Mouse (Mus musculus) cerebellum, postnatal 4 days (tissue): Measurements from ENCODE around the gene Mroh7.
A peak's percentile ranks its signal among the peaks of the same experiment; 100 is the strongest.

Experiments
- DNase-seq, 2 experiments: peaks; one replicate each; pipeline ENCODE4 v3.0.0; 2022; ENCODE audit warnings: low spot score in 2 of 2, mixed read lengths in 1 of 2

The Mroh7 gene

DNA sequence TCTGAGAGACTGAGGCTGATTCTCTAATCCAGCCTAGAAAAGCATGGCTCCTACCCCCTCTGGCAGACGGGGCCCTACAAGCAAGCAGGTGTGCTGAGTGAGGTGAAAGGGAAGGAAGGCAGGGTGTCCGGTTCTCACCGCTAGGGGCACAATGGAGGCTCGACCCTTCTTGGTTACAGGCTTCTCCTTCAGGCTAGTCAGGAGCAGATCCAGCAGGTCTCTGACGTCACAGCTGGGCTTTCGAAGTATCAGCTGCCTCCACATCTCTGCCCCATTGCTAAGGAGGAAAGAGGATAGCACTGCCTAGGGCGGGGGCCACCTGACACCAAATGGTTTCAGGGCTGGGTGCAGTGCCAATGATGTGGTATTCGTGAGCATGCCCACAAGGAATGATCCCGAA is 30.7 kb downstream of the Mroh7 start:
- no peak for DNase-seq

DNA sequence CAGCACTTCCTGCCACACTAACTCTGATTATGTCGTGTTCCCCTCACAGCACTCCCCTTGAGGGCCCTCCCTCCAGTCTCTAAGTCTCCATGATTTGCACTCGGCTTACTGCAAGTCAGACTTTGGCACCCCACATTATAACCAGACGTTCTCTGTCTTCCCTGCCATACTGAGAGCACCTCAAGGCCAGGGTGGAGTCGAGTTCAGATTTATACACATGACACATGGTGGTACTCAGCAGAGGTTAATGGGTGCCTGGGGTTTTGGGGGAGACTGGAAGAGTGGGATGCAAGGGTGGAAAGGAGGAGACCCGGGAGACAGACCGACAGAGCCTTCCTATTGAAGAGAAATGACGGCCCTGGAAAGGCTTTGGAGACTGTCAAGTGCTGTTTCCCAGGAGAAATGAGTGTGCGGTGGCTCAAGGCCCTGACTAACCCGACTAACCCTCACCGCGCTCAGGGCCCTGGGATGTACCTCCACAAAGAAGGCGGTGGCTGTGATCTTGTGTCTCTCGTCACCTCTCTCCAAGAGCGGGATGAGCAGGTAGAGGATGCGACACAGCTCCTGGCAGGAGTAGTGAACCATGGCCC is 36.8 kb downstream of the Mroh7 start:
- no peak for DNase-seq

DNA sequence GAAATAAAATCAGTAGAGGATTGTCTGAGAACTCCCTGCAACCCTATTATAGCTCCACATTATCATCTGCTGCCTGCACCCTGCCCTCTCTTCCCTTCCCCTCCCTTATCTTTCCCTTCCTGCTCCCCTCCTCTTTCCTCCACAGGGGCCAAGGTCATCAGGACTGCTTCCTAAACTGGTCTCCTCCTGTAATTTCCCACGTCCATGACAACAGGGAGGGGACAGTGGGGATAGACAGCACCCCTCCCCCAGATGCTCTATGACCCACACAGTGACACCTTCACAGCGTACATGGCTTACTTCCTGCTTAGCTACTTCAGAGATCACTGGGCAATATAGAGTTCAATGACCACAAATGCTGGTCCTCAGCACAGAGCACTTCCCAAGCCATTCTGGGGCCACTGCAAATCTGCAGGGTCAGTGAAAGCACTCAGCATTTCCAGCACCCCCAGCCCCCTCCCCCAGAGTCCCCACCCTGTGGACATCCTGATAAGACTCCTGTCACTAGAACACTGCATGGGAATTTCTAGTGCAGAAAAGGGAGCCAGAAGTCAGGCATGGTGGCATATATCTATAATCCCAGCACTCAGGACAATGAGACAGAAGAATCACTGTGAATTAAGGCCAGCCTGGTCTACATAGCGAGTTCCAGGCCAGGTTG is 42.0 kb downstream of the Mroh7 start:
- DNase-seq, result no peak

DNA sequence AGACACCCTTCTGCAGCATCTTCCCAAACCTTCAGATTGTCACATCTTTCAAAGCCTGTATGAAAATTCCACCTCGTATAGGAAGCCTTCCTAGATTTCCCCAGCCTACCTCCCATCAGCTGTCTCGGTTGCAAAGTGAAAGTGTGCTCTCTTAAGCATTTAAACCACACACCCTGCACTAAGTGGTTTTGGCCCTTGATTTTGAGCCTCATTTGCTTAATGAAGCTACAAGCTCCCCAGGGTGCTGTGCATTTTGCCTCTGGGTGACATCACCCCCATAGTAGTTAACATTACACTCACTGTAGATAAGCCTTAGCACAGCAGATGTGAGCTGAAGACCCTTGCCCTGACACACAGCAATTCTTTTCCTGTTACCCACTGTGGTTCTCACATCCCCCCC is 49.8 kb downstream of the Mroh7 start:
- DNase-seq, result no peak

DNA sequence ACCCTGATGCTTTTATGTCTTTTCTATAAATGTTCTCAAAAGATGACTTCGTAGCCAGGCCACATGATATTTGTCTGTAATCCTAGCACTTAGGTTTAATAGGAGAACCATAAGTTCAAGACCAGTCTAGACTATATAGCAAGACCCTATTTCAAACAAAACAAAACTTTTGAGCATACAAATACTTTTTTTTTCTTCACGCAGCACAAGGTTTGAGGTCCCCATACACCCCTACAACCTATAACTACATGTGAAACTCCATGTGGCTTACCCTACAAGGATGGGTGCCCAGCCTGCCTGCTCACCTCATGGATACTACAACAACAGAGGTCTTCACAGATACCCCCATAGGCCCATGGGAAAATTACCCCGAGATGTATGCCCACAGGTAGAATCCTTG is 51.6 kb downstream of the Mroh7 start:
- DNase-seq, result no peak

DNA sequence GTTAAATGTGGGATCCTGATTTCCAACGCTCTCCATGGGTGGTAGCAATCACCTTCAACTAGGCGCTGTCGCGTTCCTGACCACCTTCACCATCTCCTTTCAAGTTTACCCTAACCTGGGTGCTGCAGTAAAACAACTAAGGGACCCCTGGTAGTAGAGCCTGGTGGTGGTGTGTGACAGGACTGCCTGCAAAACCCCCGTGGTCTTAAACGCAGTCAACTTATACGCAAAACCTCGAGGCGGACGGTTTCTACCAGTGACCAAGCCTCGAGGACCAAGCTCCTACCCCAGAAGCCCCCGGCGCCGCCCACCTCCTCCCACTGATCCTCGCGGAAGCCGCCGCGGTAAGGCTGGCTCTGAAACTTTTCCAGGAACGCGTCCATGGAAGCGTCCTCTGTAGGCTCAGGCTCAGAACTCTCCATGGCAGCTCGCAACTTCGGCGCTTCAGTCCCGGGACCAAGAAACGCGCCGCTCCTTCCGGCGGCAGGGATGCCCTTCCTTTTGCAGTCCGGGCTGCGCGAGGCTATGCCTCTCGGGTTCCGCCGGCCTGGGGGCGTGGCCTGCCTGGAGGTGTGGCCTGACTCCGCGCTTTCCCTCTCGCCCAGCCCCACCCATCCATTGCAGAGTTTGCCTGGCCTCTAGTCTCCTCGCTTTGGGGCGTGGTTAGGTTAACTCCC is 52.1 kb downstream of the Mroh7 start, which contains the start of gene Ttc4:
Gene Ttc4 (minus strand): TSS at position 503 of the 677 bp plus-strand sequence.
- peak; percentile 79 to 90 for DNase-seq

DNA sequence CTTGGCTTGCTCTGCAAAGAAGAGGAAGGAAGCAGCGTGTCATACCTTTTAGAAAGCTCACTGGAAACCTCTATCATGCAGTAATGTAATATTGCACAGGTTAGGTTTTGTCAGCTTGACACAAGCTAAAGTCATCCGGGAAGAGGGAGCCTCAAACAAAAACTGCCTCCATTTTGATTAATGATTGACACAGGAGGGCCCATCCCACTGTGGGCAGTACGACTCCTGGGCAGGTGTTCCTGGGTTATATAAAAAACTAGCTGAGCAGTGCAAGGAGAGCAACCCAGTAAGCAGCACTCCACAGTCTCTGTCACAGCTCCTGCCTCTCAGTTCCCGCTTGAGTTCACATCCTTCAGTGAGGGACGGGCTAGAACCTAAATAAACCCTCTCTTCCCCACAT is 54.0 kb downstream of the Mroh7 start:
- DNase-seq, result no peak

DNA sequence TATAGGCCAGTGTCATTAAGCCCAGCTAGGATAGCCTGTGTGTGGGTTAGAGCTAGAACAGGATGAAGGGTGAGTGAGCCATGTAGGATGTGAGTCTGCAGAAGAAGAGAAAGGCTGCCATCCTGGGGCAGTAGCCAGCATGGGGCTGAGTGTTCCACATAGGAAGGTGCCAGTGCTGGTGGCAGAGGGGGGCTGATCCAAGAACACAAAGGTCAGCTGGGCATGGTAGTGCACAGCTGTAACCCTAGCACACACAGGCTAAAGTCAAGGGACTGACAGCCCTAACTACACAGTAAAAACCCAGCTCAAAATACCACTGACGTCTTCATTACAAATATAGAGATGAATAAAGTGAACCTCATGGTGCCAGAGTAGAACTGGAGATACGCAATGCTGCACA is 64.2 kb downstream of the Mroh7 start:
- no peak for DNase-seq

DNA sequence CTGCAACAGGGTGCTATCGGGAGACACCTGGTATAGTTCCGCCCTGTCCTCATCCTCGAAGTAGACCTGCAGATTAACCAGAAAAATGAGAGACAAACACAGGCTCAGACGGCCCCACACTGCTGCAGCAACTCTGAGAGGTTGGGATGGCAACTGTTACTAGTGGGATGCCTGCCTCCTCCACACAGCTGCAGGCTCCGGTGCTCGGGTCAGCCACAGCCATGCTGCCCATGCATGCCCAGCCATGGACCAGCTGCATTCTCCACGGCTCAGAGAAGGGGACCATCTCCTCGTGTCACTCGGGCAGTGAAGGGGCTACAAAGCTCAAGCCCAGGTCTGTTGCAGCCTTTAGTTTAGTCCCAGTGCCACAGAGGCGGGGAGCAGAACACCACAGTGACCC is 65.1 kb downstream of the Mroh7 start:
- no peak for DNase-seq

DNA sequence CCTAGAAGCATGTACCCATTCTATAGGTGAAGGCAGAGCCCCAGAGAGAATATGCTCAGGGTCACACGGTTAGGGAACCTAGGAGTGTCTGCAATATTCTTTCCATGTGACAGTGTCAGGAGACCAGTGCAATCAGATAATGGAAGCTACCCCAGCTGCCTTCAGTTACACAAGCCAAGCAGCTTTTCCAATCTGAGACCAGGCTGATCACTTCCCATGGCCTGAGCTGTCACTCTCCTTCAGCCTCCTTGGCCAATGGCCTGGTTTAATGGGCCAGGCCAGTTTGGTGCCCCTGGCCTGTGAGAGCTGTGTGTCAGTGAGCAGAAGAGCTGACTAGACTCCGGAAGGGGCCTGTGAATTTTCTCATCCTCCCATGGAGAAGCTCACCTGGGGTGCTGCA is 65.5 kb downstream of the Mroh7 start:
- no peak for DNase-seq

DNA sequence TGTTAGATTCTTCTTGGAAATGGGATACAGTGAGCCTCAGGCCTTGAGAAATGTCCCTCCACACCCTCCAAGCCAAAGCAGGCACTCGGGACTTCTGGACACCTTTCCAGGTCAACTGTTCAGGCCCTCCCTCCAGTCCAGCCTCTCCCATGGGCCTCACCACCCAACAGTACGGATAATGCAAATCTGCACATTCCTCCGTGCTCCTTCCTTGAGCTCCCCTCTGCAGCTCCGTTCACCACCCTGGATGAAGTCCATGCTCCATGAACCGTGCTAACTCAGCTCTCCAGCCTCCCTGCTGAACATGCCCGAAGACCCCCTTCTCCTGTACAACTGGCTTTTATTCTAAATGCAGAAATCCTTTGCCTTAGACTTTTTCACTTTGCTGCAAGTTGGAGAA is 66.0 kb downstream of the Mroh7 start:
- no peak for DNase-seq

DNA sequence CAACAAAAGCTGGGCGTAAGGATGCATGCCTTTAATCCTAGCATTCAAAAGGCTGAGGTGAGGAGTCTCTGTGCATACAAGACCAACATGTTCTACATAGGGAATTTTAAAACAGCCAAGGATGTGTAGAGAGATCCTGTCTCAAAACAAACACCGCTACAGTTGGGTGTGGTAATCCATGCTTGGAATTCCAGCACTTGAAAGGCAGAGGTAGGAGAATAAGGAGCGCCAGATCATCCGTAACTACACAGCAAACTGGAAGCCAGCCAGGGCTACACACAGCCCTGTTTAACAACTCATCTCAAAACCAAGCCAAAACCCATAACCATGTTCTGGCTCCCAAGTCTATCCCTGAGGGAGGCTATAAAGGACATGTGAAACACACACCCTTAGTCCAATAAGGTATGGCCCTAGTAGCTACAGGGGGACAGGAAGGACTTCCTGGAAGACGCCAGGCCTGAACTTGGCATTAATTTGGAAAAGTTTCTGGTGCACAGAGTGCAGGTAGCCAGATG is 66.7 kb downstream of the Mroh7 start:
- no peak for DNase-seq

DNA sequence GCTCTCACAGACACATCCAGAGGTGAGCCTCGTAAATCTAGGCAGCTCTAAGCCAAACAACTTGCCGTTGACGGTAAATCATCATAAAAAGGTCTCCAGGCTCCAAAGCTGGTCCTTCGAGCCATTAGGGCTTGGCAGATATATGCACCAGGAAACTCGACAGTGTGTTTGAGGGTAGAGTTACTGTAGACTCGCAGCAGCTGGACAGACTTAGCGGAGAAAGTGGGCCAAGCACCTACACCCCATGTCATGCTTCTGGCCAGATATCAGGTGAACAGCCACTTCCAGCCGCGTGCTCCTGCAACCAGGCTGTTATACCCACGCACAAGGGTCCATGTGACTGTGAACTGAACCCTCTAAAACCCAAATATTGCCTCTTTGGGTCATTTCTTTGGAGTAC is 75.0 kb downstream of the Mroh7 start:
- DNase-seq, result no peak

DNA sequence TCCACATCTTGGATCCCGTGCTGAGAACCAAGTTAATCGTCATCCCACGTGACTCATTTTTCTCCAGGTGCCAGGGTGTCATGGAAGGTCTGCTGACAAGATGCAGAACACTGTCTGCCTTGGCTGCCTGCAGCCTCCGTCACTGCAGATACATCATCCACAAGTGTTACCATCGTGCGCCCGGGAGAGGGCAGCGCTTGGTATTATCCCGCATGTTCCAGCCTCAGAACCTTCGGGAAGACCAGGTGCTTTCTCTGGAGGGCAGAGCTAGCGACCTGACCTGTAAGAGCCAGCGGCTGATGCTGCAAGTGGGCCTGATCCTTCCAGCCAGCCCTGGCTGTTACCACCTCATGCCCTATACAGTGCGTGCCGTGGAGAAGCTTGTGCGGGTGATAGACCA is 77.7 kb downstream of the Mroh7 start:
- DNase-seq, result no peak

DNA sequence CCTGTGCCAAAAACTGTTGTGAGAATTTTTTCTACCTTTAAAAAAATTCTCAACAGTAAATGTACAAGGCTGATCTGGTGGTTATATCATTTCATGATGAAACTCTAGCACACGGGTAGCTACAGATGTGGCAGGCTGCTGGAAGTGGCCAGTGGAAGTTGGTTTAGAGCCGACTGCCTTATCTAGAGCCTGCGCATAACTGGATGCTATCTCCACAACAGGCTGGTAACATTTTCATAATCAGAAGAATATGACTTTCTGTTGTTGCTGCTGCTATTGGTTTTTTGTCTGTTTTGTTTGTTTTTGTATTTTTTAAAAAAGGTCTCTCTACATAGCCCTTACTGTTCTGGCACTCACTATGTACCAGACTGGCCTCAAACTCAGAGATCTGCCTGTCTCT is 78.2 kb downstream of the Mroh7 start:
- DNase-seq, result no peak

DNA sequence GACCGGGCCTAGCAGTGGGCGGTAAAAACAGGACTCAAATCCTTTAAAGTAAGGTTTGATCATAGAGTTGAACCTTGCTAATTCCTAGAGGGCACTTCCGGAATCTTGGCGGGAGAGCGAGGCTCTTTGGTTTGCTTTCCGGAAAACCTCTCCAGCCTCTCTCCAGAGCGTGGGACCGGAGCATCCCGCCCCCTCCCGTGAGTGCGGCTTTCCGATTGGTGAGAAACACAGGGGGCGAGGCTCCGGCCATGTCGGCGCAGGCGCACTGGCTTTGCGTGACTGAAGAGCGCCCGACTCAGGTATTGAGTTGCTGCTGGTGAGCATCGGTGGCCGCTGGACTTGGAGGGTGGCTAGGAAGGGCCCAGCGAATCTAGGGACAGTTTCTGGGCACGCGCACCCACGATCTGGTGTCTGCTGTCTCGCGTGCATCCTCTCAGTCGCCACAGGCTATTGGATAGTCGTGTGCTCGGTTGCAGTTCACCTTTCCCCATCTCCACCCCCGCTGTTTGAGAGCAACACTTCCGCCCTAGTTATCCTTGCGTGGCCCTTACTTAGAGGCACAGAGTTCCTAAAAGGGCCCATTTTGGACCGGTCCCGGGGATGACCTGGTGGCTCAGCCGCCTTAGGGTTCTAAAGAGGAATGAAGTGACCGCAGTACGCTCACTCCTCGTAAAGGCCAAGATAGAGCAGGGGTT is 79.7 kb downstream of the Mroh7 start, which contains the start of gene Pars2:
Gene Pars2 (plus strand): TSS at position 237 of the 695 bp plus-strand sequence.
- DNase-seq, result peak; percentile 96 to 98

DNA sequence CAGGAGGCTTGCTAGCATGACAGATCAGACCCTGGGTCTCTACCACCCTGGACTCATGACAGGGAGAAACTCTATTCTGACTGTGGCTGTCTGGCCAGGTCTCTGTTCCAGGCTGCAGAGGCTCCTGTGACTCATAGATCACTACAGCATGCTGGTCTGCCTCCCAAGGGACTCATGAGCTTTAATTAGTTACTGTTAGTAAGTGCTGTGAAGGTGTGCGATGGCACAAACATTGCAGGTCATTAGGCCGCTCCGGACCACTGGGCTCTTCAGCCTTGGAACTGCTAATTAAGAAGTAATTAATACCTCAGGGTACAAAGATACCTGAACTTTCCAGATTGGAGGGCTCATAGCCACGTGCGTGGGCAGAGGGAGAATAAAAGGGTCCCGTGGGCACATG is 83.6 kb downstream of the Mroh7 start:
- no peak for DNase-seq

DNA sequence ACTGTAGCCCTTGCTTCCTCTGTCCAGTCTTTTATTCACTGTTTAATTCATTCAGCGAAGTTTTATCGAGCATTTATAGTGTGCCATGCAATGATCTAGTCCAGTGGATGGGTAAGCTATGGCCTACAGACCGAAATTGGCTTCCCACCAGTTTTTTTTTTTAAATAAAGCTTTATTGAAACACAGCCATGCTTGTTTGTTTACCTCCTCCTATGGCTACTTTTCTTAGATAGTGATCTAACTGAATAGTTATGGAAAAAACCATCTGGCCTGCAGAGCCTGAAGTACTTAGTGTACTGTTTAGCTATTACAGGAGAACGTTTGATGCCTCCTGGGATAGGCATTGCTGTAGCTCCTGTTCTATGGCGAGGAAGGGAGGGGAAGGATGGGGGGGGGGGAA is 84.9 kb downstream of the Mroh7 start:
- no peak for DNase-seq

DNA sequence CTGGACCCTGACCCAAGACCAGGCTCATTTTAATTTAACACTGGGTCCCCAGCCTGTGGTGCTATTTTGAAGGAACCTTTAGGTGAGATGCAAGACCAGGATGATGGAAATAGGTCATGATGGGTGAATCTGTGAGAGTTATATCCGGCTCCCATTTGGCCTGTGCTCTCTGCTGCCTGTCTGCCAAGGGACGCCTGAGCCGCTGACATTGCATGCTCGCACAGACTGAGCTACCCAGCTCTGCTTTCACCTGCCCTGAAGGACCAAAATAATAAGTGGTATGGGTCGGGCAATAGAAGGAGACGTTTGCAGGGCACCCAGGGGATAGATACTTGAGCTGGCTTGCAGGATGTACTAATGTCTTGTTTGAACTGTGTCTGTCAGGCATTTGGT is 86.5 kb downstream of the Mroh7 start:
- DNase-seq, result no peak

DNA sequence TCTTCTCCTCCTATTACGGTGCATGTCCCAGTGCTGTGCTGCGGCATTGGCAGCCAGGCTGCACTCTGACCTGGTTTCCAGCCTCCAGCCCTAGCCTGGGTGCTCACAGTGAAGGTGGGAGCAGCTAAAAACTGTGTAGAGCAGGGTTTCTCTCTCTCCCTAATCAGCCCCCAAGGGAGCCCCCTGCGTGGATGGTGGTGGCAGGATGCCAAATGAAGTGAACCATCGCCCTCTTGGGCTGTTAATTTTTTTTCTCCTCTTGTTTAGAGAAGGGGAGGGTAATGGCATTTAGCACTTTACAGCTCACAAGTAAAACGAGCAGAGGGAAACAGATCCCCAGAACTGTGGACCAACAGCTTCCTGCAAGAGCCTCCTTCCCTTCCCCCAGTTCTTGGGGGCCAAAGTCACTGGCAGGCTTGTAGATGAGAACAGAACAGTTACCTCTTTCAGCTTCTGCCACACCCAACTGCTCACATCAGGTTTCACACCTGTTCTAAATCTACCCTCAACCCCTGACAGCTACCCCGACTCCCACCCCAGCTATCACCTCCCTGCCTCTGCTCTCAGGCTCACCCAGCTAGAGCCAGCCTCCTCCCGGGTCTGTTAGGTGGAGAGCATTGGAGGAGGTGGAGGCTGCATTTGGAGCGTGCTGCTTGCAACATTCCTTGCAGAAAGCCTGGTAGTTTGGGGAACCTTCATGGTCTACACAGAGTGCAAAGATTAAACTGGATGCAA is 87.1 kb downstream of the Mroh7 start:
- DNase-seq, result no peak

DNA sequence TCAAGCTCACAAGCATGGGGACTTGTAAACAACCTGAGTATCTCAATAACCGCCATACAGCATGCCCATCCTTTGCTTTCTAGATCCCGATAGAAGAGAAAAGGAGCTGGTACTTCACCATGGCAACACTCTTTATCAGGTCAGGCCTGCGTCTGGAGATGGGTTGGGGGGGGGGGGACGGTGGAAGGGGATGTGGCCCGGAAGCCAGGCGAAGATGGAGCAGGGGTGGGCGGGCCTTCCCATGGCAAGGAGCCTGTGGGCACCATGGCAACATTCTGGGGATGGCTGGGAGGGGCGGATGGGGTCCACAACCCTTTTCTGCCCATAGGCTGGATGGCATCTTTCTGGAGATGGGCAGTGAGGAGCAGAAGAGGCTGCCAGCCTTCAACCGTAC is 96.6 kb downstream of the Mroh7 start:
- DNase-seq, result peak in 1 of 2 experiments; percentile 41
